ENCODE assay signal across 12 mouse cellular contexts in genomic region chr11:82567014-82567685, GRCm38 (mm10).
A peak's percentile ranks its signal among the peaks of the same experiment; 100 is the strongest.
DNase-seq lines count a peak whose midpoint lies in the region; ATAC-seq and TF ChIP-seq lines count a peak whose summit lies in the region.
"Had no signal": no experiment of that assay in that cellular context is flagged by ENCODE, and none has a peak within 500 bp of the region (broad histone marks: within the 10 kb centered on the region; RNA-seq: fewer than 3 reads in every experiment).

No protein-coding gene starts in this region.

- no peaks in the 10 kb centered on the region for H3K36me3 ChIP-seq in embryonic facial prominence, embryonic 11.5 days (replicated peaks; ENCODE audit: control insufficient read depth, insufficient read depth, low read depth, low read length)
- H3K36me3 ChIP-seq in embryonic facial prominence, embryonic 10.5 days (replicated peaks) = no peaks in the 10 kb centered on the region
- H3K36me3 ChIP-seq in kidney, adult 2 months (ENCODE audit: control insufficient read depth, insufficient read depth, low read length) = no peaks in the 10 kb centered on the region
- no peaks in the 10 kb centered on the region for H3K36me3 ChIP-seq in midbrain, embryonic 11.5 days (ENCODE audit: control insufficient read depth, insufficient read depth, low read length)
- H3K36me3 ChIP-seq in midbrain, embryonic 10.5 days = no peaks in the 10 kb centered on the region
- H3K36me3 ChIP-seq: embryonic facial prominence, embryonic 13.5 days; lung, embryonic 15.5 days had no signal

- H3K27ac ChIP-seq in embryonic facial prominence, embryonic 11.5 days (replicated peaks; ENCODE audit: low read depth, low read length) = no peak overlapping the region
- H3K27ac ChIP-seq in embryonic facial prominence, embryonic 10.5 days (replicated peaks) = no peak overlapping the region
- H3K27ac ChIP-seq in kidney, adult 2 months (ENCODE audit: insufficient read depth, low read depth, low read length) = no peak overlapping the region
- H3K27ac ChIP-seq in midbrain, embryonic 11.5 days (ENCODE audit: low read depth, low read length) = no peak overlapping the region
- H3K27ac ChIP-seq in midbrain, embryonic 10.5 days (replicated peaks) = no peak overlapping the region
- H3K27ac ChIP-seq: embryonic facial prominence, embryonic 13.5 days; lung, embryonic 15.5 days had no signal

- H3K4me1 ChIP-seq in embryonic facial prominence, embryonic 11.5 days (ENCODE audit: control insufficient read depth, insufficient read depth, low read length) = no peaks in the 10 kb centered on the region; the same call in 1 of the 2 replicates
- peaks cover 40% of the 10 kb centered on the region for H3K4me1 ChIP-seq in embryonic facial prominence, embryonic 10.5 days
- H3K4me1 ChIP-seq in kidney, adult 2 months (ENCODE audit: control insufficient read depth, insufficient read depth, low read length) = no peaks in the 10 kb centered on the region
- H3K4me1 ChIP-seq in midbrain, embryonic 11.5 days (ENCODE audit: control insufficient read depth, insufficient read depth, low read length) = no peaks in the 10 kb centered on the region
- H3K4me1 ChIP-seq in midbrain, embryonic 10.5 days = peaks cover 48% of the 10 kb centered on the region
- H3K4me1 ChIP-seq: lung, embryonic 15.5 days had no signal

- WGBS in embryonic facial prominence, embryonic 11.5 days = 76% methylated on average over 9 of the region's 9 CpGs
- 78% methylated on average over 9 of the region's 9 CpGs for WGBS in embryonic facial prominence, embryonic 10.5 days
- 40% methylated on average over 9 of the region's 9 CpGs for WGBS in kidney, adult 2 months
- 68% methylated on average over 9 of the region's 9 CpGs for WGBS in midbrain, embryonic 11.5 days
- WGBS in midbrain, embryonic 10.5 days = 65% methylated on average over 9 of the region's 9 CpGs

- TF ChIP-seq POLR2A in kidney, adult 2 months (IDR thresholded peaks at IDR 0.05; ENCODE audit: low read depth, low read length) = no peak

- no peak for TF ChIP-seq CTCF in kidney, adult 2 months (conservative IDR thresholded peaks at IDR 0.05; ENCODE audit: insufficient read depth, insufficient read length, low read depth, low read length)

- peak overlapping the region; percentile 6; the same call in 1 of the 2 replicates for H3K9ac ChIP-seq in embryonic facial prominence, embryonic 11.5 days (replicated peaks; ENCODE audit: low read length)
- H3K9ac ChIP-seq in midbrain, embryonic 11.5 days (ENCODE audit: low read length) = no peak overlapping the region
- H3K9ac ChIP-seq: embryonic facial prominence, embryonic 13.5 days; lung, embryonic 15.5 days had no signal

- H3K4me3 ChIP-seq in embryonic facial prominence, embryonic 11.5 days (ENCODE audit: low read depth, low read length) = no peak overlapping the region
- no peak overlapping the region for H3K4me3 ChIP-seq in embryonic facial prominence, embryonic 10.5 days
- no peak overlapping the region for H3K4me3 ChIP-seq in kidney, adult 2 months (ENCODE audit: insufficient read depth, low read depth, low read length)
- no peak overlapping the region for H3K4me3 ChIP-seq in midbrain, embryonic 11.5 days (ENCODE audit: low read depth, low read length)
- no peak overlapping the region for H3K4me3 ChIP-seq in midbrain, embryonic 10.5 days
- H3K4me3 ChIP-seq: embryonic facial prominence, embryonic 13.5 days; lung, embryonic 15.5 days; myocyte had no signal

- no peak for ATAC-seq in embryonic facial prominence, embryonic 11.5 days (replicated peaks; ENCODE audit: insufficient number of reproducible peaks, low FRiP score, low TSS enrichment, low read depth)
- ATAC-seq in midbrain, embryonic 11.5 days (ENCODE audit: low FRiP score) = no peak
- ATAC-seq: Patski had no signal

- H3K4me2 ChIP-seq in embryonic facial prominence, embryonic 11.5 days (ENCODE audit: low read depth, low read length) = no peak overlapping the region
- H3K4me2 ChIP-seq in midbrain, embryonic 11.5 days = no peak overlapping the region
- H3K4me2 ChIP-seq: embryonic facial prominence, embryonic 13.5 days; lung, embryonic 15.5 days had no signal

- no peaks in the 10 kb centered on the region for H3K9me3 ChIP-seq in embryonic facial prominence, embryonic 11.5 days (replicated peaks; ENCODE audit: control insufficient read depth, low read length)
- no peaks in the 10 kb centered on the region for H3K9me3 ChIP-seq in embryonic facial prominence, embryonic 10.5 days
- H3K9me3 ChIP-seq in midbrain, embryonic 11.5 days (ENCODE audit: control insufficient read depth, low read length) = no peaks in the 10 kb centered on the region
- no peaks in the 10 kb centered on the region for H3K9me3 ChIP-seq in midbrain, embryonic 10.5 days (replicated peaks)
- H3K9me3 ChIP-seq: embryonic facial prominence, embryonic 13.5 days; lung, embryonic 15.5 days had no signal

- no peak for DNase-seq in embryonic facial prominence, embryonic 11.5 days (ENCODE audit: low spot score)
- DNase-seq in embryonic facial prominence, embryonic 10.5 days (ENCODE audit: low spot score) = no peak
- DNase-seq in kidney, adult 2 months = peak; percentile 7
- DNase-seq in kidney, adult 11 months = no peak
- DNase-seq in midbrain, embryonic 11.5 days (ENCODE audit: low spot score, missing footprints) = peak; percentile 44
- DNase-seq in midbrain, embryonic 10.5 days (ENCODE audit: low spot score) = no peak
- DNase-seq in right cerebral cortex, postnatal 14 days = peak; percentile 49
- DNase-seq in thymus, postnatal 10 days (ENCODE audit: low spot score in 2 of 2) = no peak

- no peaks in the 10 kb centered on the region for H3K27me3 ChIP-seq in embryonic facial prominence, embryonic 11.5 days (ENCODE audit: control insufficient read depth, insufficient read depth, low read length)
- peaks cover 54% of the 10 kb centered on the region for H3K27me3 ChIP-seq in embryonic facial prominence, embryonic 10.5 days (replicated peaks; ENCODE audit: low read depth, poor library complexity, severe bottlenecking)
- no peaks in the 10 kb centered on the region for H3K27me3 ChIP-seq in kidney, adult 2 months (replicated peaks; ENCODE audit: control insufficient read depth, insufficient read depth, low read length)
- H3K27me3 ChIP-seq in midbrain, embryonic 11.5 days (ENCODE audit: control insufficient read depth, insufficient read depth, low read length) = no peaks in the 10 kb centered on the region
- peaks cover 67% of the 10 kb centered on the region for H3K27me3 ChIP-seq in midbrain, embryonic 10.5 days (ENCODE audit: low read depth, poor library complexity, severe bottlenecking)
- H3K27me3 ChIP-seq: lung, embryonic 15.5 days had no signal

Comparison
In these comparisons a context has a peak if more than half of its experiments do, and no peak if none do; other contexts are left out.
1. DNase-seq: peak in kidney, adult 2 months (single experiment), midbrain, embryonic 11.5 days (single experiment) and right cerebral cortex, postnatal 14 days (single experiment); none in embryonic facial prominence, embryonic 11.5 days (single experiment), embryonic facial prominence, embryonic 10.5 days (single experiment), kidney, adult 11 months (single experiment), midbrain, embryonic 10.5 days (single experiment) and thymus, postnatal 10 days (0 of 2).